Mouse (Mus musculus) intestine, embryonic 14.5 days (tissue): ENCODE data around the gene Asap3. TPM values are rescaled to one million over a fixed set of nuclear protein-coding genes. Genes with fewer than 3 reads are reported as not detected.
A peak's percentile ranks its signal among the peaks of the same experiment; 100 is the strongest.

Experiments used
- ATAC-seq: fragments of 200-750 bp; cut with Nextera tagmentation; replicated peaks from 2 replicates; pipeline ENCODE4 v1.8.0; 2017; ENCODE audit warnings: low read depth, moderate number of reproducible peaks, moderate TSS enrichment, moderate library complexity; ENCODE audit not compliant: low FRiP score, low TSS enrichment
- DNase-seq: peaks from one replicate; pipeline ENCODE4 v3.0.0-alpha.2; 2018; ENCODE audit warnings: low spot score
- H3K27ac ChIP-seq: fragments of 300-500 bp; sonication (generic); 2 replicates; pipeline ENCODE4 v1.5.1; 2014; ENCODE audit warnings: low read depth, mild to moderate bottlenecking, control low read depth
- H3K27me3 ChIP-seq: fragments of 300-500 bp; sonication (generic); replicated peaks from 2 replicates; pipeline ENCODE4 v1.6.1; 2014; ENCODE audit warnings: low read length, control low read depth; ENCODE audit not compliant: control insufficient read depth, insufficient read depth
- H3K36me3 ChIP-seq: fragments of 300-500 bp; sonication (generic); 2 replicates; pipeline ENCODE4 v1.6.1; 2014; ENCODE audit warnings: low read length, control low read depth; ENCODE audit not compliant: control insufficient read depth, insufficient read depth
- H3K4me1 ChIP-seq: fragments of 300-500 bp; sonication (generic); replicated peaks from 2 replicates; pipeline ENCODE4 v1.6.1; 2014; ENCODE audit warnings: low read length, control low read depth, mixed read lengths; ENCODE audit not compliant: control insufficient read depth, insufficient read depth
- H3K4me2 ChIP-seq: fragments of 300-500 bp; sonication (generic); 2 replicates; pipeline ENCODE4 v1.6.1; 2014; ENCODE audit warnings: low read length
- H3K4me3 ChIP-seq: fragments of 300-500 bp; sonication (generic); 2 replicates; pipeline ENCODE4 v1.5.1; 2014; ENCODE audit warnings: low read depth, low read length, control low read depth, mixed read lengths
- H3K9ac ChIP-seq: fragments of 300-500 bp; sonication (generic); 2 replicates; pipeline ENCODE4 v1.6.1; 2014; ENCODE audit warnings: mild to moderate bottlenecking, low read length
- H3K9me3 ChIP-seq: fragments of 300-500 bp; sonication (generic); 2 replicates; pipeline ENCODE4 v1.6.1; 2016; ENCODE audit warnings: low read length, control low read depth; ENCODE audit not compliant: control insufficient read depth
- WGBS: fragments of 180-500 bp; shearing (Covaris S2); extraction: QIAGEN DNeasy Blood & Tissue Kit; methylation state at CpG from one replicate; pipeline ENCODE4 v1.1.7; 2014; 5-methylcytosine and 5-hydroxymethylcytosine counted together
- polyA plus RNA-seq: library from polyadenylated mRNA; unstranded; fragments of >200 nt; fragmentation: Nextera tagmentation; extraction: Ambion mirVana; gene quantifications from 2 replicates; pipeline ENCODE4 v1.2.1, GENCODE M21; 2014

Gene Asap3
- polyA plus RNA-seq, 1 experiment from 2014 or later, result 4.6 TPM

- H3K36me3 ChIP-seq, result no peaks in the 10 kb centered on the region
- H3K4me3 ChIP-seq, result peak within 1 kb of the TSS; percentile 59
- H3K27me3 ChIP-seq, result peaks cover 41% of the 10 kb centered on the region
- ATAC-seq, result peak; percentile 9; the same call in 1 of the 2 replicates
- no peak within 1 kb of the TSS for H3K27ac ChIP-seq
- peak; percentile 80 for DNase-seq
- peak within 1 kb of the TSS; percentile 46 for H3K9ac ChIP-seq
- H3K9me3 ChIP-seq, result no peaks in the 10 kb centered on the region
- peak within 1 kb of the TSS; percentile 98 for H3K4me2 ChIP-seq
- peaks cover 42% of the 10 kb centered on the region for H3K4me1 ChIP-seq
- WGBS, result 1% methylated on average over 46 of the region's 46 CpGs
Observed at GRCm38 (mm10) chr4:136247729-136248463, 41.7 kb downstream of the Asap3 start, which contains the start of gene Tcea3. Gene Tcea3 (plus strand): TSS chr4:136247729.

GRCm38 (mm10) chr4:136248464-136249331 is 42.5 kb downstream of the Asap3 start:
- H3K4me1 ChIP-seq, result peaks cover 42% of the 10 kb centered on the region
- WGBS, result 2% methylated on average over 36 of the region's 37 CpGs
- no peak overlapping the region for H3K27ac ChIP-seq
- H3K27me3 ChIP-seq, result peaks cover 41% of the 10 kb centered on the region
- H3K9me3 ChIP-seq, result no peaks in the 10 kb centered on the region
- H3K36me3 ChIP-seq, result no peaks in the 10 kb centered on the region
- H3K4me2 ChIP-seq, result peak overlapping the region; percentile 98
- DNase-seq (no peak), ATAC-seq (0 out of 2 replicates have a peak, but pooled peaks have one; percentile 5)
- H3K9ac ChIP-seq, result peak overlapping the region; percentile 46; the same call in 1 of the 2 replicates
- peak overlapping the region; percentile 59 for H3K4me3 ChIP-seq

GRCm38 (mm10) chr4:136249332-136249647 is 43.1 kb downstream of the Asap3 start:
- peak overlapping the region; percentile 98 for H3K4me2 ChIP-seq
- ATAC-seq, result no peak
- peak overlapping the region; percentile 59; the same call in 1 of the 2 replicates for H3K4me3 ChIP-seq
- H3K9me3 ChIP-seq, result no peaks in the 10 kb centered on the region
- WGBS, result 23% methylated on average over 11 of the region's 11 CpGs
- H3K36me3 ChIP-seq, result no peaks in the 10 kb centered on the region
- H3K4me1 ChIP-seq, result peaks cover 42% of the 10 kb centered on the region
- peaks cover 41% of the 10 kb centered on the region for H3K27me3 ChIP-seq
- no peak overlapping the region for H3K9ac ChIP-seq
- no peak for DNase-seq
- H3K27ac ChIP-seq, result no peak overlapping the region

GRCm38 (mm10) chr4:136249780-136250179 is 43.6 kb downstream of the Asap3 start:
- H3K9me3 ChIP-seq, result no peaks in the 10 kb centered on the region
- H3K27me3 ChIP-seq, result peaks cover 41% of the 10 kb centered on the region
- 15% methylated on average over 9 of the region's 9 CpGs for WGBS
- H3K4me1 ChIP-seq, result peaks cover 42% of the 10 kb centered on the region
- ATAC-seq (no peak; the same call in 1 of the 2 replicates), DNase-seq (peak; percentile 79)
- peak overlapping the region; percentile 9 for H3K4me2 ChIP-seq
- no peak overlapping the region for H3K27ac ChIP-seq
- H3K36me3 ChIP-seq, result no peaks in the 10 kb centered on the region
- no peak overlapping the region for H3K9ac ChIP-seq
- no peak overlapping the region for H3K4me3 ChIP-seq

- ATAC-seq (0 out of 2 replicates have a peak, but pooled peaks have one; percentile 26), DNase-seq (no peak)
- 29% methylated on average over 6 of the region's 6 CpGs for WGBS
- Histone ChIP-seq H3K36me3 (no peaks in the 10 kb centered on the region), H3K27ac (no peak overlapping the region), H3K9me3 (no peaks in the 10 kb centered on the region), H3K27me3 (no peaks in the 10 kb centered on the region), H3K4me3 (no peak overlapping the region), H3K4me1 (peaks cover 3% of the 10 kb centered on the region; the same call in 1 of the 2 replicates), H3K9ac (no peak overlapping the region), H3K4me2 (no peak overlapping the region)
Observed at GRCm38 (mm10) chr4:136255919-136256318, 49.8 kb downstream of the Asap3 start.

- no peak overlapping the region for H3K4me3 ChIP-seq
- no peak overlapping the region for H3K27ac ChIP-seq
- no peaks in the 10 kb centered on the region for H3K9me3 ChIP-seq
- no peaks in the 10 kb centered on the region for H3K27me3 ChIP-seq
- no peak overlapping the region for H3K4me2 ChIP-seq
- WGBS, result 65% methylated on average over 10 of the region's 10 CpGs
- no peak for DNase-seq
- ATAC-seq, result no peak
- no peaks in the 10 kb centered on the region for H3K36me3 ChIP-seq
- no peak overlapping the region for H3K9ac ChIP-seq
- H3K4me1 ChIP-seq, result peaks cover 3% of the 10 kb centered on the region; the same call in 1 of the 2 replicates
Observed at GRCm38 (mm10) chr4:136256696-136257095, 50.5 kb downstream of the Asap3 start.

GRCm38 (mm10) chr4:136259916-136260315 is 53.8 kb downstream of the Asap3 start:
- Histone ChIP-seq H3K9ac (no peak overlapping the region), H3K4me1 (peaks cover 3% of the 10 kb centered on the region; the same call in 1 of the 2 replicates), H3K4me2 (no peak overlapping the region), H3K9me3 (no peaks in the 10 kb centered on the region), H3K27me3 (no peaks in the 10 kb centered on the region), H3K4me3 (no peak overlapping the region), H3K27ac (no peak overlapping the region), H3K36me3 (no peaks in the 10 kb centered on the region)
- DNase-seq (no peak), ATAC-seq (no peak)
- 58% methylated on average over 3 of the region's 3 CpGs for WGBS

GRCm38 (mm10) chr4:136260491-136261180 is 54.5 kb downstream of the Asap3 start:
- DNase-seq (peak; percentile 97), ATAC-seq (no peak; the same call in 1 of the 2 replicates)
- H3K4me1 ChIP-seq, result peaks cover 3% of the 10 kb centered on the region; the same call in 1 of the 2 replicates
- H3K27ac ChIP-seq, result no peak overlapping the region
- H3K27me3 ChIP-seq, result no peaks in the 10 kb centered on the region
- H3K9me3 ChIP-seq, result no peaks in the 10 kb centered on the region
- WGBS, result 43% methylated on average over 10 of the region's 10 CpGs
- no peaks in the 10 kb centered on the region for H3K36me3 ChIP-seq
- H3K4me3 ChIP-seq, result no peak overlapping the region
- H3K9ac ChIP-seq, result no peak overlapping the region
- no peak overlapping the region for H3K4me2 ChIP-seq
